Mouse (Mus musculus): Measurements from ENCODE around the gene Olfr536. TPM values are rescaled to one million over a fixed set of nuclear protein-coding genes. Genes with fewer than 3 reads are reported as not detected.
"Not testable (repeated sequence)": the region's sequence is repeated elsewhere in the genome, so short reads cannot be mapped to it uniquely, and the experiment has no call there.

The Olfr536 gene
- not detected in 2 replicates for polyA plus RNA-seq (2014; fragmentation: Nextera tagmentation; extraction: Ambion mirVana)

- not testable (repeated sequence) for H3K27me3 ChIP-seq (replicated peaks; ENCODE audit: control insufficient read depth, insufficient read depth, low read length); H3K9ac ChIP-seq (ENCODE audit: low read length); H3K4me3 ChIP-seq (ENCODE audit: low read depth, low read length); H3K36me3 ChIP-seq (ENCODE audit: control insufficient read depth, insufficient read depth, low read length); H3K9me3 ChIP-seq (ENCODE audit: control insufficient read depth, low read length); ATAC-seq (replicated peaks; ENCODE audit: low FRiP score, low TSS enrichment, low read depth); DNase-seq (ENCODE audit: low spot score); H3K4me2 ChIP-seq (ENCODE audit: low read length); H3K27ac ChIP-seq (ENCODE audit: low read depth); H3K4me1 ChIP-seq (replicated peaks; ENCODE audit: control insufficient read depth, insufficient read depth, low read length)
- WGBS = 89% methylated on average over 2 of the region's 2 CpGs
These were observed at the start of gene Olfr536 for GRCm38 (mm10) chr7:140507346-140508021. Gene Olfr536 (minus strand): TSS chr7:140507396.

GRCm38 (mm10) chr7:140539746-140540145 lies 32.5 kb upstream of the Olfr536 start:
- DNase-seq (ENCODE audit: low spot score) (no peak), ATAC-seq (replicated peaks; ENCODE audit: low FRiP score, low TSS enrichment, low read depth) (no peak)
- no peak overlapping the region for H3K4me2 ChIP-seq (ENCODE audit: low read length)
- H3K4me1 ChIP-seq (replicated peaks; ENCODE audit: control insufficient read depth, insufficient read depth, low read length) = no peaks in the 10 kb centered on the region
- no peak overlapping the region for H3K27ac ChIP-seq (ENCODE audit: low read depth)
- no peaks in the 10 kb centered on the region for H3K36me3 ChIP-seq (ENCODE audit: control insufficient read depth, insufficient read depth, low read length)
- H3K27me3 ChIP-seq (replicated peaks; ENCODE audit: control insufficient read depth, insufficient read depth, low read length) = no peaks in the 10 kb centered on the region
- H3K9ac ChIP-seq (ENCODE audit: low read length) = no peak overlapping the region
- WGBS = 74% methylated on average over 2 of the region's 2 CpGs
- H3K4me3 ChIP-seq (ENCODE audit: low read depth, low read length) = no peak overlapping the region
- no peaks in the 10 kb centered on the region for H3K9me3 ChIP-seq (ENCODE audit: control insufficient read depth, low read length)

- ATAC-seq (replicated peaks; ENCODE audit: low FRiP score, low TSS enrichment, low read depth) = no peak
- H3K4me2 ChIP-seq (ENCODE audit: low read length) = no peak overlapping the region
These were observed 12.5 kb downstream of the Olfr536 start for GRCm38 (mm10) chr7:140494702-140495101.

GRCm38 (mm10) chr7:140494231-140494630 lies 13.0 kb downstream of the Olfr536 start:
- DNase-seq (ENCODE audit: low spot score) (no peak), ATAC-seq (replicated peaks; ENCODE audit: low FRiP score, low TSS enrichment, low read depth) (no peak)
- no peak overlapping the region for H3K4me2 ChIP-seq (ENCODE audit: low read length)
- H3K27ac ChIP-seq (ENCODE audit: low read depth) = no peak overlapping the region
- no peak overlapping the region for H3K9ac ChIP-seq (ENCODE audit: low read length)
- H3K36me3 ChIP-seq (ENCODE audit: control insufficient read depth, insufficient read depth, low read length) = no peaks in the 10 kb centered on the region
- H3K4me3 ChIP-seq (ENCODE audit: low read depth, low read length) = no peak overlapping the region
- WGBS = 17% methylated on average over 2 of the region's 2 CpGs
- no peaks in the 10 kb centered on the region for H3K4me1 ChIP-seq (replicated peaks; ENCODE audit: control insufficient read depth, insufficient read depth, low read length)
- no peaks in the 10 kb centered on the region for H3K9me3 ChIP-seq (ENCODE audit: control insufficient read depth, low read length)
- no peaks in the 10 kb centered on the region for H3K27me3 ChIP-seq (replicated peaks; ENCODE audit: control insufficient read depth, insufficient read depth, low read length)

More at GRCm38 (mm10) chr7:140494702-140495101, 12.5 kb downstream of the Olfr536 start:
- Histone ChIP-seq H3K9me3 (ENCODE audit: control insufficient read depth, low read length) (no peaks in the 10 kb centered on the region), H3K36me3 (ENCODE audit: control insufficient read depth, insufficient read depth, low read length) (no peaks in the 10 kb centered on the region), H3K27ac (ENCODE audit: low read depth) (no peak overlapping the region), H3K4me1 (replicated peaks; ENCODE audit: control insufficient read depth, insufficient read depth, low read length) (no peaks in the 10 kb centered on the region), H3K27me3 (replicated peaks; ENCODE audit: control insufficient read depth, insufficient read depth, low read length) (no peaks in the 10 kb centered on the region), H3K9ac (ENCODE audit: low read length) (no peak overlapping the region), H3K4me3 (ENCODE audit: low read depth, low read length) (no peak overlapping the region)
- DNase-seq (ENCODE audit: low spot score) = no peak

- Histone ChIP-seq H3K9ac (ENCODE audit: low read length) (no peak overlapping the region), H3K4me2 (ENCODE audit: low read length) (no peak overlapping the region), H3K4me3 (ENCODE audit: low read depth, low read length) (no peak overlapping the region), H3K27ac (ENCODE audit: low read depth) (no peak overlapping the region), H3K4me1 (replicated peaks; ENCODE audit: control insufficient read depth, insufficient read depth, low read length) (no peaks in the 10 kb centered on the region), H3K36me3 (ENCODE audit: control insufficient read depth, insufficient read depth, low read length) (no peaks in the 10 kb centered on the region), H3K27me3 (replicated peaks; ENCODE audit: control insufficient read depth, insufficient read depth, low read length) (no peaks in the 10 kb centered on the region), H3K9me3 (ENCODE audit: control insufficient read depth, low read length) (no peaks in the 10 kb centered on the region)
- no peak for DNase-seq (ENCODE audit: low spot score)
- no peak for ATAC-seq (replicated peaks; ENCODE audit: low FRiP score, low TSS enrichment, low read depth)
- 90% methylated on average over 1 of the region's 1 CpGs for WGBS
These were observed 18.2 kb downstream of the Olfr536 start for GRCm38 (mm10) chr7:140488981-140489380.

GRCm38 (mm10) chr7:140483916-140484315 lies 23.3 kb downstream of the Olfr536 start, which contains the start of gene Olfr535:
Gene Olfr535 (plus strand): TSS chr7:140484216.
- WGBS = 84% methylated on average over 1 of the region's 1 CpGs
- Histone ChIP-seq H3K27ac (ENCODE audit: low read depth) (no peak within 1 kb of the TSS), H3K36me3 (ENCODE audit: control insufficient read depth, insufficient read depth, low read length) (no peaks in the 10 kb centered on the region), H3K4me3 (ENCODE audit: low read depth, low read length) (no peak within 1 kb of the TSS), H3K4me2 (ENCODE audit: low read length) (no peak within 1 kb of the TSS), H3K9ac (ENCODE audit: low read length) (no peak within 1 kb of the TSS), H3K9me3 (ENCODE audit: control insufficient read depth, low read length) (no peaks in the 10 kb centered on the region), H3K4me1 (replicated peaks; ENCODE audit: control insufficient read depth, insufficient read depth, low read length) (no peaks in the 10 kb centered on the region), H3K27me3 (replicated peaks; ENCODE audit: control insufficient read depth, insufficient read depth, low read length) (no peaks in the 10 kb centered on the region)
- no peak for ATAC-seq (replicated peaks; ENCODE audit: low FRiP score, low TSS enrichment, low read depth)
- DNase-seq (ENCODE audit: low spot score) = no peak

- Histone ChIP-seq H3K27ac (ENCODE audit: low read depth) (no peak overlapping the region), H3K4me2 (ENCODE audit: low read length) (no peak overlapping the region), H3K4me1 (replicated peaks; ENCODE audit: control insufficient read depth, insufficient read depth, low read length) (no peaks in the 10 kb centered on the region), H3K4me3 (ENCODE audit: low read depth, low read length) (no peak overlapping the region), H3K27me3 (replicated peaks; ENCODE audit: control insufficient read depth, insufficient read depth, low read length) (no peaks in the 10 kb centered on the region), H3K36me3 (ENCODE audit: control insufficient read depth, insufficient read depth, low read length) (no peaks in the 10 kb centered on the region), H3K9ac (ENCODE audit: low read length) (no peak overlapping the region), H3K9me3 (ENCODE audit: control insufficient read depth, low read length) (peaks cover 9% of the 10 kb centered on the region; the same call in 1 of the 2 replicates)
- ATAC-seq (replicated peaks; ENCODE audit: low FRiP score, low TSS enrichment, low read depth) = no peak
- no peak for DNase-seq (ENCODE audit: low spot score)
- 83% methylated on average over 1 of the region's 1 CpGs for WGBS
These were observed 28.5 kb downstream of the Olfr536 start for GRCm38 (mm10) chr7:140478733-140479132.

- DNase-seq (ENCODE audit: low spot score) = no peak
- Histone ChIP-seq H3K9me3 (ENCODE audit: control insufficient read depth, low read length) (peaks cover 9% of the 10 kb centered on the region; the same call in 1 of the 2 replicates), H3K4me2 (ENCODE audit: low read length) (no peak overlapping the region), H3K36me3 (ENCODE audit: control insufficient read depth, insufficient read depth, low read length) (no peaks in the 10 kb centered on the region), H3K27ac (ENCODE audit: low read depth) (no peak overlapping the region), H3K4me1 (replicated peaks; ENCODE audit: control insufficient read depth, insufficient read depth, low read length) (no peaks in the 10 kb centered on the region), H3K9ac (ENCODE audit: low read length) (no peak overlapping the region), H3K4me3 (ENCODE audit: low read depth, low read length) (no peak overlapping the region), H3K27me3 (replicated peaks; ENCODE audit: control insufficient read depth, insufficient read depth, low read length) (no peaks in the 10 kb centered on the region)
- WGBS = 69% methylated on average over 1 of the region's 1 CpGs
- ATAC-seq (replicated peaks; ENCODE audit: low FRiP score, low TSS enrichment, low read depth) = no peak
These were observed 29.3 kb downstream of the Olfr536 start for GRCm38 (mm10) chr7:140477886-140478285.

GRCm38 (mm10) chr7:140463070-140463469 lies 44.1 kb downstream of the Olfr536 start, which contains the start of gene Olfr533:
Gene Olfr533 (plus strand): TSS chr7:140463370.
- no CpG with 5 or more reads among the region's 1 CpGs for WGBS
- H3K9me3 ChIP-seq (ENCODE audit: control insufficient read depth, low read length) = not testable (repeated sequence)

More at GRCm38 (mm10) chr7:140463070-140463469, 44.1 kb downstream of the Olfr536 start, which contains the start of gene Olfr533:
- ATAC-seq (replicated peaks; ENCODE audit: low FRiP score, low TSS enrichment, low read depth); H3K27me3 ChIP-seq (replicated peaks; ENCODE audit: control insufficient read depth, insufficient read depth, low read length); H3K4me2 ChIP-seq (ENCODE audit: low read length); H3K36me3 ChIP-seq (ENCODE audit: control insufficient read depth, insufficient read depth, low read length); H3K27ac ChIP-seq (ENCODE audit: low read depth); H3K9ac ChIP-seq (ENCODE audit: low read length); H3K4me3 ChIP-seq (ENCODE audit: low read depth, low read length); H3K4me1 ChIP-seq (replicated peaks; ENCODE audit: control insufficient read depth, insufficient read depth, low read length); DNase-seq (ENCODE audit: low spot score): not testable (repeated sequence)

All from intestine, embryonic 14.5 days (tissue).